Mouse (Mus musculus) CD4-positive, CD25-positive, alpha-beta regulatory T cell, adult 2 months (primary cell): ENCODE measurements around the gene Pola1.
A peak's percentile ranks its signal among the peaks of the same experiment; 100 is the strongest.
"Not testable (repeated sequence)": the region's sequence is repeated elsewhere in the genome, so short reads cannot be mapped to it uniquely, and the experiment has no call there.

Experiments used
- DNase-seq: peaks from one replicate; pipeline ENCODE4 v3.0.0-alpha.2; 2012; ENCODE audit warnings: low read depth, low spot score

Gene Pola1

DNA sequence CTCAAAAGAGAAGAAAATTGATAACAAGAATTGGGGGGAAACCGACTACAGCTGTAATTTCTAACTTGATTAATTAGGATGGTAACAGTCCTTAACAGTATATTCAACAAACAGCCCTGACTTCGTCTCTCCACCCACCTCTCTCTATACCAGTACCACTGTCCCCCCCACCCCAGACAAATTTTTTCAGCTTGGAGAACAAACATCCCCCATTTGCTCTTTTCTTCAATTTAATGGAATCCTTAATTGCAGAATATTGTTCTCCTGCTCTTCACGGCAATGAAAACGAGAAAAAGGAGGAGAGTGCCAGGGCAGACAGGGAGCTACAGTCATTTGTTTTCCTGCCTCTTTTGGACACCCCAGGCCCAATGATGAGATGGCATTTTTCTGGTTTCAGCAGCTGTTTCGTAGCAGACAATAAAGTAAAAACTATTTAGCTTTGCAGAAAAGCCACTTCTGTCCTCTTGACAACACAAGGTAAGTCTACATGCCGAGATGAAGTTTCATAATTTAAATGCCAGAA, 202.2 kb downstream of the Pola1 start:
- no peak for DNase-seq

GRCm38 (mm10) chrX:93428956-93429737, 202.8 kb downstream of the Pola1 start:
- DNase-seq: peak; percentile 0

DNA sequence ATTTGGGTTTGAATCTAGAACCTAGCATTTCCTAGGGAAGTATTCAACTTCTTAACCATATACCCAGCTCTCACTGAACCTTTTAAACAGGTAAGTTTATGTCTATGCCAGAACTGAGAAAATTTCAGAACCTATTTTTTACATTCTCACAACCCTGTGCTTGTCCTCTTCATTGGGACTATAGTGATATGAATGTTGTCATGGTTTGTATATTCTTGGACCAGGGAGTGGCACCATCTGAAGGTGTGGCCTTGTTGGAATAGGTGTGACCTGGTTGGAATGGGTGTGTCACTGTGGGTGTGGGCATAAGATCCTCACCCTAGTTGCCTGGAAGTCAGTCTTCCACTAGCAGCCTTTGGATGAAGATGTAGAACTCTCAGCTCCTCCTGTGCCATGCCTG, 231.1 kb downstream of the Pola1 start:
- not testable (repeated sequence) for DNase-seq

- no peak for DNase-seq
Measured at GRCm38 (mm10) chrX:93397089-93397488, 234.9 kb downstream of the Pola1 start.

DNA sequence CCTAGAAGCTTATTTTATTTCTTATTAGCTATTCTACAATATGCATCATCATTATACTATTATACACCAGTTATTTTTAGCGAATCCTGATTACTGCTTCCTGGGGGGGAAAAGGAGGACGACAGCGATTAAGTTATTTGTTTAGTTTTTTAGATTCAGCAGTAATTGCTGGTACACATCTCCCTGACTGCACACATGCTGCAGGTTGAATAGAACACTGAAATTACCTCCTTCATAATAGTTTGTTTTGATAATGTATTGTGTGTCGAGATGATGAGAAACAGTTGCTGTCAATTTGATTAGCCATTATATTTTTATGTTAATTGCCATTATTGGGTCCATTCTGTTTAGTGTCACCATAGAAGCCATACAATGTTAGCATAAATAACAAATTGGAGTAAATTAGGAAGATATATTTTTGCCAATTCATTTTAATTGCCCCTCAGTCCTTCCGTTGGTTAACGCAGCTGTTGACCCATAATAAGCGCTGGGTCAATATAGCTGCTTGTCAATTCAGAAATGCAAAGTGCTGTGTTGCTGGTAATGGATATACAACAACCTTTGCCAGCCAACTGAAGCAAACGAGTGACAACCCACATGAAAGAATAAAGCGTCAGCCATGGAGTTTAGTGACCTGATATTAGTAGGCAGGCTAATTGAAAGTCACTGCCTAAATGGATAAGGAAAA, 254.5 kb downstream of the Pola1 start:
- no peak for DNase-seq

- DNase-seq: no peak
Measured at GRCm38 (mm10) chrX:93373503-93373902, 258.5 kb downstream of the Pola1 start.

DNA sequence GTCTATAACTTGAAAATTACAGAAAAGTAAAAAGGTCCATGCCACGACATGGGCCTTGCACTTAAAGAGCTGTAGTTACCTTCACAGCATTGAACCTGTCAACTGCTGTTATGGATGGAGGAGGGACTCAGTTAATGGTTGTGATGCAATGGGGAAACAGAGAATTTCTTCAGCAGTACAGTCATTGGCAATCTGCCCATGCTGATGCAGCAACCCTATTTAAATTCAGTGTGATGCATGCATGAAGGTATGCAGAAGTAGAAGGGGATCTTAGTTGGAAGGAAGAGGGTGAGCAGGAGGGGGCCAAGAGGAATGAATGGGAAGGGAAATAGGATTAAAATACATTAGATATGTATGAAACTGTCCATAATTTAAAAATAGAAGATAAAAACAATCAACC, 262.2 kb downstream of the Pola1 start:
- no peak for DNase-seq

- no peak for DNase-seq
Measured at GRCm38 (mm10) chrX:93368211-93368610, 263.7 kb downstream of the Pola1 start.

- no peak for DNase-seq
Measured at GRCm38 (mm10) chrX:93321336-93321735, 310.6 kb downstream of the Pola1 start.

GRCm38 (mm10) chrX:93319979-93320378, 312.0 kb downstream of the Pola1 start:
- DNase-seq: no peak

GRCm38 (mm10) chrX:93317577-93317976, 314.4 kb downstream of the Pola1 start:
- no peak for DNase-seq

DNA sequence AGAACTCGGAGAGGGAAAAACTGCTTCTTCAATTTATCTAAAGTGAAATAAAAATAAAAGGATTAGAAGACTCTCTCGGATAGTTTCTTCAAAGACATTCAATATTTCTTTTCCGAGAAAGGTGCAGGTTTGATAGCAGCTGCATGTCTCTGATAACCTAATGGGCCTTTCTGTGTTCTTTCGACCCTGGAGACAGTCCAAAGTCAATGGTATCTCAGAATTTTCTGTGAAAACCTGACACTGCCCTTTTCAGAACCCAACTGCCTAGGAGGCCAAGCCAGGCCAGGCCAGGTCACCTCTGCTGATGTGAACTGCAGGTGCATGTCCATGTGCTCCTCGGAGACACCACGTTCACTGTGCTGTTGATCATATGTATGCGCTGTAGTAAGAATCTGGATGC, 326.2 kb downstream of the Pola1 start:
- DNase-seq: no peak

DNA sequence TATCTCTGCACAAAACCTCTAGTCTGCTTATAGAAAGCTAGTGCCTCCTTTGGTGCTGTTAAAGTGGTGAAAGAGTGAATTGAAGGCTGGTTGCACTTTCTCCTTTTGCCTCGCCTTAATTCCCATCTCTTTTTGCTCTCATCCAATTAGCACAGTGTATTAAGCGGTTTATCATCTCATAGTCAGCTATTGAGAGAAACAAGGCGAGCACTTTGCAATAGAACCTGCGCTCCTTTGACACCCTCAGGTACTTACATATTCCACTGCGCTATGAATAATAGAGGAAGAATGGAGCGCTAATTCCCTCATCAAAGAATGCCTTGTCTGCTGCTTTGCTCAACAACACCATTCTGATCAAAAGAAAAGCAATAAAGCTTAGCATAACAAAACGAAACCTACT, 330.2 kb downstream of the Pola1 start:
- no peak for DNase-seq

- DNase-seq: no peak
Measured at GRCm38 (mm10) chrX:93300183-93300815, 331.7 kb downstream of the Pola1 start.

GRCm38 (mm10) chrX:93299771-93300170, 332.2 kb downstream of the Pola1 start:
- DNase-seq: no peak

DNA sequence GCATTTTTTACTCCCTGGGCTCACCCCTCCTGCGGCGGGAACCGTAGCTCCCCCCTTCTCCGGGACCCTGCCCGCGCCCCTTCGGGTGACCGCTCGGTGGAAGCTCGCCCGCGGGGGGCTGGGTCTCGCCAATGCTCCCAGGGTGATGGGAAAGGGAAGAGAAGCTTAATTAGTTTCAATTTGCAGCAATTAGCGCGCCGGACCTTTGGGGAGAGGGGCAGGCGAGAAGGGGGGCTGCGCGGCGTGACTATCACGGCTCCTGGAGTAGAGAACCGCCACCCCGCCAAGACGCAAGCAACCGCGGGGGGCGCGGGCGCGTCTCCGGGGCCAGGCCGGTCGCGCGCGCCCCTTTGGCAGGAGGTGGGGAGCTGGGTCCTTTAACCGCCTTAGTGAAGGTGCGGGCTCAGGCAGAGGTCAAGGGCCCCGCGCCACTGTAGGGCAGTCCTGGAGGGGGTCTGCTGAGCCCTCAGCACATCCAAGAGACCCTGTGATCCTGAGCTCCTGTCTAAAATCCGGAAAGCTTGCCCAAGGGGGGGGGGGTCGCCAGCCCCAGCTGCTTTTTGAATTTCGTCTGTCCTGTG, 332.8 kb downstream of the Pola1 start:
- no peak for DNase-seq

DNA sequence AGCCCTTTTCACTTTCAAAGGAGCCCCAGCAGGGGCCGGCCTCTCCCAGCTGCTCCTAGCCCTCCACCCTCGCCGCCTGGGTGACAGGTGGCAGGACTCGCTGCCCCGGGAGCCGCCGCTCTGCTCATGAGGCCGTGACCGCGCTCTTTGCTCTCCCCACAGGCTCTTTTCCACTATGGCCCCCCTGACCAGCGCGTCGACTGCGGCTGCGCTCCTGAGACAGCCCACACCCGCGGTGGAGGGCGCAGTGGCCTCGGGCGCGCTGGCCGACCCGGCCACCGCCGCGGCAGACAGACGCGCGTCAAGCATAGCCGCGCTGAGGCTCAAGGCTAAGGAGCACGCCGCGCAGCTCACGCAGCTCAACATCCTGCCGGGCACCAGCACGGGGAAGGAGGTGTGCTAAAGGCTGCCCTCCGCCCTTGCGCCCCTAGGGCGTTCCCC, 334.9 kb downstream of the Pola1 start:
- DNase-seq: peak; percentile 28

DNA sequence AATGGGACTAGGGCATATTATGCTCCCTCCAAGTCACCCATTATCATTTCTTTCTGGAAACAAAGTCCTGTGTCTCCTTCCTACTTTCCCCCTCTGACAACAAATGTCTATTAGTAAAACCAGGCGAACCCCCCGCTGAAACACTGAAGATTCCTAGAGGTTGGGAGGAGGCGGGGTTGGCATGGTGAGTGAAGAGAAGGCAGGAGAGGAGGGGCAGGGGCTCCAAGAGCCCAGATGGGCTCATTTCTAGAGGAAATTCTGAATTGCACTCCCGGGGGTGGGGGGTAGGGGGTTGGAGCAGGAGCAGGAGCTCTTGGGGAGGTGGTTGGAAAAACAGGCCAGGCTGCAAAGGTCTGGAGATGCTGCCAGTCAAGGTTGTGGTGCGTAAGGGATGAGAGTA, 336.1 kb downstream of the Pola1 start:
- DNase-seq: no peak

DNA sequence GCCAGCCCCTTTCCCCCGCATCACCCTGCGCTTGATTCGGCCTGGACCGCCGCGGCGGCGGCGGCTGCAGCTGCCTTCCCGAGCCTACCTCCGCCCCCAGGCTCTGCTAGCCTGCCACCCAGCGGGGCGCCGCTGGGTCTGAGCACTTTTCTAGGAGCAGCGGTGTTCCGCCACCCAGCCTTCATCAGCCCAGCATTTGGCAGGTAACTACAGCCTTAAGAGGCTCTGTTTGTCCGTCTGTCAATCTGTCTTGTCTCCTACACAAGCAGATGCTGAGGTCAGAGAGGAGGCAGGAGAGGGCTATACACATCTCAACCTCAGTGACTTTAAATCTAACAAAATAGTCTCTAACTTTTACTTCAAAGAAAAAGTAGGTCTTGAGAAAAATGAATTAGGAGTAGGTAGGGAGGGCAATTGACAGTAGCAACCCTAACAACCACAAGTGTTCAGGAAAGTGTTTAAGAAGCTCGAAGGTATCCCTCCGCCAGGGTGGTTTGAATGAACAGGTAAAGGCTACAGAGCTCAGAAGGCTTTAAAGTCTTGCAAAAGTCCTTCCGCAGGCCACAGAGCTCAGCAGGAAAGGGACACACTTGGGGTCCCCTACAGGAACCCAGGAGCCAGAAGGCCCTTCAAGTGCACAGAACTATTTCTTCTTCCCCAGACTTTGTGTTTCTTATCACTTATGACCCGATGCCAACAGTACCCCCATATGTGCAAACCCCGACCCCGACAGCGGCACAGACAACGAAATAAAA, 337.0 kb downstream of the Pola1 start:
- DNase-seq: no peak

DNA sequence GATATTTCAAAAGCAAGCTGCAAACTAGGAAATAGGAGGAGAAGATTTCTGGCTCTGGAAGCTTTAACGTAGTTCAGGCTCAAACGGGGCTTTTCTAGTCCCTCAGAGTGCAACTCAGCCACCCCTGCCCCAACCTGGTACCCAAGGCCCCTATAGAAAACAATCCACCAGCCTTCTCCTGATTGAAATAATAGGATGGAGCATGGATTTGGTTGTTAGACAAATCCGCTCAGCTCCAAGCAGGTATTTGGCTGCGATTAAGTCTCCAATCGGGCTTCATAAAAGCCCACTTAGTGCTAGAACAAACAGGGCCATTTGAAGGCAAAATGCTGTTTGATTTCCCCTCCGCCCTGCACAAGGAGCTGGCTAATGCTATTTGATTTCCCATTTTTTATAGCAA, 339.9 kb downstream of the Pola1 start:
- DNase-seq: no peak

- no peak for DNase-seq
Measured at GRCm38 (mm10) chrX:93289851-93290380, 342.0 kb downstream of the Pola1 start.
